Mouse (Mus musculus) liver, postnatal 0 days (tissue): ENCODE measurements around the gene Krt2. TPM values are rescaled to one million over a fixed set of nuclear protein-coding genes. Genes with fewer than 3 reads are reported as not detected.

Source experiments
- ATAC-seq: fragments of 200-750 bp; cut with Nextera tagmentation; 2 replicates; pipeline ENCODE4 v1.8.0; 2017; ENCODE audit warnings: mild to moderate bottlenecking, moderate library complexity
- DNase-seq: peaks from one replicate; pipeline ENCODE4 v3.0.0-alpha.2; 2016
- H3K27ac ChIP-seq: fragments of 300-500 bp; sonication (generic); 2 replicates; pipeline ENCODE4 v1.5.1; 2014; ENCODE audit warnings: antibody characterized with exemption, moderate library complexity, mild to moderate bottlenecking, low read depth
- H3K27me3 ChIP-seq: fragments of 300-500 bp; sonication (generic); 2 replicates; pipeline ENCODE4 v1.6.1; 2014; ENCODE audit warnings: low read length, control low read depth, mixed read lengths; ENCODE audit not compliant: insufficient read depth
- H3K36me3 ChIP-seq: fragments of 300-500 bp; sonication (generic); replicated peaks from 2 replicates; pipeline ENCODE4 v1.6.1; 2014; ENCODE audit warnings: mild to moderate bottlenecking, control low read depth, low read length, moderate library complexity, mixed read lengths; ENCODE audit not compliant: insufficient read depth
- H3K4me1 ChIP-seq: fragments of 300-500 bp; sonication (generic); 2 replicates; pipeline ENCODE4 v1.6.1; 2014; ENCODE audit warnings: antibody characterized with exemption, mild to moderate bottlenecking, control low read depth; ENCODE audit not compliant: insufficient read depth
- H3K4me2 ChIP-seq: fragments of 300-500 bp; sonication (generic); 2 replicates; pipeline ENCODE4 v1.6.1; 2014; ENCODE audit warnings: low read depth, mild to moderate bottlenecking, low read length, moderate library complexity, mixed read lengths
- H3K4me3 ChIP-seq: fragments of 300-500 bp; sonication (generic); 2 replicates; pipeline ENCODE4 v1.5.1; 2014; ENCODE audit warnings: low read depth, low read length
- H3K9ac ChIP-seq: fragments of 300-500 bp; sonication (generic); replicated peaks from 2 replicates; pipeline ENCODE4 v1.6.1; 2014; ENCODE audit warnings: mild to moderate bottlenecking, moderate library complexity
- H3K9me3 ChIP-seq: fragments of 300-500 bp; sonication (generic); 2 replicates; pipeline ENCODE4 v1.6.1; 2016; ENCODE audit warnings: mild to moderate bottlenecking, control low read depth, low read length, mixed read lengths
- CTCF ChIP-seq: sonication (generic); IDR thresholded peaks from 2 replicates; pipeline ENCODE4 v1.5.1; 2016; ENCODE audit warnings: antibody characterized with exemption, low read depth
- EP300 ChIP-seq: IDR thresholded peaks from 2 replicates; pipeline ENCODE4 v1.6.1; 2016; ENCODE audit warnings: antibody characterized with exemption, low read depth, mild to moderate bottlenecking
- WGBS: fragments of 180-500 bp; shearing (Covaris S2); extraction: QIAGEN DNeasy Blood & Tissue Kit; methylation state at CpG from one replicate; pipeline ENCODE4 v1.1.7; 2014; ENCODE audit not compliant: insufficient replicate concordance; 5-methylcytosine and 5-hydroxymethylcytosine counted together
- polyA plus RNA-seq: library from polyadenylated mRNA; unstranded; fragments of >200 nt; fragmentation: Nextera tagmentation; extraction: Ambion mirVana; gene quantifications from 2 replicates; pipeline ENCODE4 v1.2.1, GENCODE M21; 2015

The Krt2 gene
- polyA plus RNA-seq, 1 experiment from 2014 or later, result not detected

DNA sequence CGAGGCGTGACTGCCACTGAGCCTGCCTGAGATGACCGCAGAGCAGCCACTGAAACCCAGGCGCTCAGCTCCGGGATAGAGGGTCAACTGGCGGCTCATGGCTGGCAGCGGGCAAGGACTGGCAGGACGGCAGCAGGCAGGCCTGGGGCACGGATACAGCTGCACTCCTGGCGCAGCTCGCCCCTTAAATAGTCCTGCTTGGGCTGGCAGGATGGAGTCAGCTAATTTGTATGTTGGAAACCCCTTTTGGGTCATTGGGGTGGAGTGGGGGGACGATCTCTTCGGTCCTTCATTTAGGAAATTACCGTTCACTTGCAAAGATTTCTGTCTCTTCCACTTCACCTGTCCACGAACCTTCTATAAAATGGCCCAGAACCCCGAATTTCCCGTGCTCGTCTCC lies 31.6 kb downstream of the Krt2 start, which contains the start of gene Krt72:
Krt72 (minus strand) TSS at position 101 of the 400 bp plus-strand sequence.
- Histone ChIP-seq H3K9me3 (no peaks in the 10 kb centered on the region), H3K27me3 (no peaks in the 10 kb centered on the region), H3K4me3 (no peak within 1 kb of the TSS), H3K27ac (no peak within 1 kb of the TSS), H3K9ac (no peak within 1 kb of the TSS), H3K4me2 (no peak within 1 kb of the TSS), H3K36me3 (no peaks in the 10 kb centered on the region), H3K4me1 (no peaks in the 10 kb centered on the region)
- WGBS, result 79% methylated on average over 18 of the region's 18 CpGs
- TF ChIP-seq EP300 (no peak), CTCF (no peak)
- no peak for DNase-seq
- ATAC-seq, result no peak

DNA sequence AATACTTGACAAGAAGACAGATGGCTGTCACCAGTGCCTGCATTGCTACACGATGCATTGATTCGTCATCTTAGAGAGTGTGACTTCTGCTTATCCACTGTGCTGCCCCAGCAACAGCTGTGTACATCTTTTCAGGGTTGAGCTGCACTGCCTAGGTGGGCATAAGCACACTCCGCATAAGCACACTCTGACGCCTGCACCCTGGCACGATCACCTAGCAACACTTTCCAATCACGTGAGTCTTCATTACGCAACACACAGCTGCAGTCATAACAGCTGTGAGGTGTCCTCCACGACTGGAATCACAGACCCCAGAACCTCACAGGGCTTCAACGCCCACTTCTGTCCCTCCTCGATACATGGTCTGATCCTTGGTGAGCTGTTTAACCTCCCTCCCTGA lies 44.5 kb downstream of the Krt2 start:
- ATAC-seq, result no peak
- no peak overlapping the region for H3K4me2 ChIP-seq
- no peak for DNase-seq

DNA sequence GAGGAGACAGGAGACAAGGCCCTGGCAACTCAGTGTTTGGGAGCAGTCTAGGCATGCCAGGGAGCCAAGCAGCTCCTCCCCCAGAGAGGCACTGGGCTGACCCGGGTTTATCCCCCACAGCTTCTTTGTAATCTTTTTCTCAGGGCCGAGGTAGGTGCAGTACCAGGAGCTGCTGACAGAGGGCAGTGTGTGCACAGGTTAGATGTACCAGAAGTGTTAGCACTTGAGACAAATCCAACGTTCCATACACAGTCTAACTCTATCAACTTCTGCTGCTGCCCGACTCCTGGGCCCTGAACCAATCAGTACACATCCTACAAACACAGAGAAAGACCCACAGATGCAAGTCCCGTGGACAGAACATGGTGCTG lies 45.3 kb downstream of the Krt2 start:
- H3K4me2 ChIP-seq, result no peak overlapping the region
- ATAC-seq (0 out of 2 replicates have a peak, but pooled peaks have one; percentile 33), DNase-seq (peak; percentile 85)
- H3K36me3 ChIP-seq, result no peaks in the 10 kb centered on the region
- H3K4me1 ChIP-seq, result no peaks in the 10 kb centered on the region
- H3K27ac ChIP-seq, result no peak overlapping the region
- no peak overlapping the region for H3K9ac ChIP-seq
- no peaks in the 10 kb centered on the region for H3K9me3 ChIP-seq
- 5% methylated on average over 5 of the region's 5 CpGs for WGBS
- H3K4me3 ChIP-seq, result no peak overlapping the region
- no peak for TF ChIP-seq EP300
- peak; percentile 90 for TF ChIP-seq CTCF
- peaks cover 3% of the 10 kb centered on the region; the same call in 1 of the 2 replicates for H3K27me3 ChIP-seq

More for the DNA sequence above, 44.5 kb downstream of the Krt2 start:
- Histone ChIP-seq H3K4me1 (no peaks in the 10 kb centered on the region), H3K27me3 (peaks cover 3% of the 10 kb centered on the region; the same call in 1 of the 2 replicates), H3K4me3 (no peak overlapping the region), H3K9ac (no peak overlapping the region), H3K27ac (no peak overlapping the region), H3K36me3 (no peaks in the 10 kb centered on the region), H3K9me3 (no peaks in the 10 kb centered on the region)
- WGBS, result 55% methylated on average over 10 of the region's 10 CpGs
- TF ChIP-seq CTCF, result no peak
- no peak for TF ChIP-seq EP300

DNA sequence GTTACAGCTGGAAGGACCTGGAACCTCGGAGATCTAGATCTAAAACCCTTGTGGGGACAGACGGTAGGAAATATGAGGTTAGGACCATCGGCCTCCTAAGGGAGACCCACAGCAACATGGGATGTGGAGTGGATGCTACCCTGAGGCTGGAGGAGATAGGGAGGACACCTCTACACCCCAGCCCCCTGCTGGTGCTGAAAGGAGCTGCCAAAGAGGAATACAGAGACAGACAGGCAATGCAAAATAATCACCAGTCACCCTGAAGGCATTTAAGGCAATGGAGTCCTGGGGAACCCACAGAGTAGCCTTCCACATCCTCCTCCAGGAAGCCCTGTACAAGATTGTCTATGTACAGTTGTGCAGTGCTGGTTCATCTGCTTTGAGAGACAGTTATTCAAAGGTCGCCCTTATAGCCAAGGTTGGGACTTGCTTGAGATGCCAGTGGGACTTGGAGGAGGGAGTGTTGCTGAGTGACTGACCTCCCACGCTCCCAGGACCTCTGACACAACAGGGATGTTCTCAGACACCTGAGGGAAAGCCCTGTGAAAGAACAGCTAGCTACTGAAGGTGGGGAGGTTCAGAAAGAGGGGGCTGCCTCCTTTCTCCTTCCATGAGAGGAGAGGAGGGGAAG lies 45.8 kb downstream of the Krt2 start:
- H3K36me3 ChIP-seq, result no peaks in the 10 kb centered on the region
- no peaks in the 10 kb centered on the region for H3K4me1 ChIP-seq
- no peak overlapping the region for H3K27ac ChIP-seq
- no peak for DNase-seq
- peaks cover 3% of the 10 kb centered on the region; the same call in 1 of the 2 replicates for H3K27me3 ChIP-seq
- ATAC-seq, result no peak
- no peak overlapping the region for H3K4me2 ChIP-seq
- no peak for TF ChIP-seq EP300
- peak; percentile 51 for TF ChIP-seq CTCF
- H3K9ac ChIP-seq, result no peak overlapping the region
- no peaks in the 10 kb centered on the region for H3K9me3 ChIP-seq
- WGBS, result 57% methylated on average over 5 of the region's 5 CpGs
- no peak overlapping the region for H3K4me3 ChIP-seq

DNA sequence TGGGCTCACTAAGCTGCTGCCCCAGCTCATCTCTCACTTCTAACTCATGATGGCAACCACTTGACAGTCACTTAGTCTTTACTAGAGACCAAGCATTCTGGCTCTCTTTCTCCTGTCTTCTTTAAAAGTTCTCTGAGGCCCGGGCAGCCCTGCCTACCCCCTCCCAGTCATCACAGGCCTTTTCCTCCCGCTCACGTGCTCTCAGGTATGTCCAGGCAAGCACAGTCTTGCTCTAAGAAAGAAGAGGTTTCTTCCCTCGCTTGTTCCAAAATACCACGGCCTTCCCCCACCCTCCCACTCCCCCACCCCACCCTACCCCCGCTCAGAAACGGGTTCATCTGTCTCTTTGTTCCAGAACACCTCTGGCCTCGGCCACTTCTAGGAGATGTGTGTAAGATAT lies 47.7 kb downstream of the Krt2 start:
- no peaks in the 10 kb centered on the region for H3K9me3 ChIP-seq

More for the DNA sequence above, 47.7 kb downstream of the Krt2 start:
- Histone ChIP-seq H3K9ac (no peak overlapping the region), H3K27me3 (peaks cover 3% of the 10 kb centered on the region; the same call in 1 of the 2 replicates), H3K27ac (no peak overlapping the region), H3K4me2 (no peak overlapping the region), H3K4me1 (no peaks in the 10 kb centered on the region), H3K4me3 (no peak overlapping the region), H3K36me3 (no peaks in the 10 kb centered on the region)
- WGBS, result 35% methylated on average over 8 of the region's 8 CpGs
- TF ChIP-seq EP300 (no peak), CTCF (no peak)
- ATAC-seq (no peak), DNase-seq (no peak)

Other genes starting within 250 kb of the Krt2 start
- not detected in 2 replicates for gene Krt75, start 244.3 kb downstream of the Krt2 start, polyA plus RNA-seq
- not detected in 2 replicates for gene Gm5414, start 190.0 kb downstream of the Krt2 start, polyA plus RNA-seq
- not detected in 2 replicates for gene Gm5478, start 170.8 kb downstream of the Krt2 start, polyA plus RNA-seq
- not detected in 2 replicates for gene Krt6b, start 137.9 kb downstream of the Krt2 start, polyA plus RNA-seq
- not detected in 2 replicates for gene Krt6a, start 123.9 kb downstream of the Krt2 start, polyA plus RNA-seq
- not detected in 2 replicates for gene Krt5, start 105.3 kb downstream of the Krt2 start, polyA plus RNA-seq
- not detected in 2 replicates for gene Krt71, start 75.1 kb downstream of the Krt2 start, polyA plus RNA-seq
- gene Krt72, start 31.7 kb downstream of the Krt2 start, polyA plus RNA-seq, result not detected in 2 replicates
- not detected in 2 replicates for gene Krt73, start 15.8 kb downstream of the Krt2 start, polyA plus RNA-seq
- gene Krt1, start 32.6 kb upstream of the Krt2 start, polyA plus RNA-seq, result not detected in 2 replicates
- not detected in 2 replicates for gene Krt77, start 51.5 kb upstream of the Krt2 start, polyA plus RNA-seq
- gene Krt76, start 74.8 kb upstream of the Krt2 start, polyA plus RNA-seq, result not detected in 2 replicates
- 0.08 TPM in 1 of 2 replicates, not detected in the other for gene Krt4, start 106.6 kb upstream of the Krt2 start, polyA plus RNA-seq
- gene Krt79, start 122.2 kb upstream of the Krt2 start, polyA plus RNA-seq, result not detected in 2 replicates
- not detected in 2 replicates for gene Krt78, start 136.1 kb upstream of the Krt2 start, polyA plus RNA-seq
- gene Krt8, start 186.3 kb upstream of the Krt2 start, polyA plus RNA-seq, result 125 and 129 TPM in 2 replicates
- 234 and 261 TPM in 2 replicates for gene Krt18, start 210.0 kb upstream of the Krt2 start, polyA plus RNA-seq